Mouse (Mus musculus) cortical plate, adult 2 months (tissue): ENCODE measurements around the gene Psmc5. TPM values are rescaled to one million over a fixed set of nuclear protein-coding genes. Genes with fewer than 3 reads are reported as not detected.
A peak's percentile ranks its signal among the peaks of the same experiment; 100 is the strongest.
"Not testable (repeated sequence)": the region's sequence is repeated elsewhere in the genome, so short reads cannot be mapped to it uniquely, and the experiment has no call there.

Experiments
- H3K27ac ChIP-seq: fragments of 200-500 bp; 2 replicates; pipeline ENCODE4 v1.5.1; 2012; ENCODE audit warnings: low read length, control low read depth, inconsistent platforms; ENCODE audit not compliant: insufficient read depth
- H3K4me1 ChIP-seq: fragments of 200-500 bp; 2 replicates; pipeline ENCODE4 v1.6.1; 2011; ENCODE audit warnings: low read length; ENCODE audit not compliant: control insufficient read depth, insufficient read depth
- H3K4me3 ChIP-seq: fragments of 200-500 bp; 2 replicates; pipeline ENCODE4 v1.5.1; 2011; ENCODE audit warnings: mild to moderate bottlenecking, low read length, control low read depth; ENCODE audit not compliant: insufficient read depth
- CTCF ChIP-seq: fragments of 200-500 bp; IDR thresholded peaks from 2 replicates; pipeline ENCODE4 v1.5.1; 2011; ENCODE audit warnings: mild to moderate bottlenecking, control low read depth, low read length; ENCODE audit not compliant: insufficient read depth; ENCODE audit errors: extremely low read depth
- POLR2A ChIP-seq: fragments of 200-500 bp; IDR thresholded peaks from 2 replicates; pipeline ENCODE4 v1.6.1; 2011; ENCODE audit warnings: mild to moderate bottlenecking, low read length, control low read depth; ENCODE audit not compliant: insufficient read depth; ENCODE audit errors: extremely low read depth
- polyA plus RNA-seq: library from polyadenylated mRNA; depleted of rRNA; stranded (reverse); fragments of >200 nt; gene quantifications from 2 replicates; pipeline ENCODE4 v1.2.3, GENCODE M21; 2012; rRNA removed

Psmc5 gene
- 244 and 245 TPM in 2 replicates for polyA plus RNA-seq

DNA sequence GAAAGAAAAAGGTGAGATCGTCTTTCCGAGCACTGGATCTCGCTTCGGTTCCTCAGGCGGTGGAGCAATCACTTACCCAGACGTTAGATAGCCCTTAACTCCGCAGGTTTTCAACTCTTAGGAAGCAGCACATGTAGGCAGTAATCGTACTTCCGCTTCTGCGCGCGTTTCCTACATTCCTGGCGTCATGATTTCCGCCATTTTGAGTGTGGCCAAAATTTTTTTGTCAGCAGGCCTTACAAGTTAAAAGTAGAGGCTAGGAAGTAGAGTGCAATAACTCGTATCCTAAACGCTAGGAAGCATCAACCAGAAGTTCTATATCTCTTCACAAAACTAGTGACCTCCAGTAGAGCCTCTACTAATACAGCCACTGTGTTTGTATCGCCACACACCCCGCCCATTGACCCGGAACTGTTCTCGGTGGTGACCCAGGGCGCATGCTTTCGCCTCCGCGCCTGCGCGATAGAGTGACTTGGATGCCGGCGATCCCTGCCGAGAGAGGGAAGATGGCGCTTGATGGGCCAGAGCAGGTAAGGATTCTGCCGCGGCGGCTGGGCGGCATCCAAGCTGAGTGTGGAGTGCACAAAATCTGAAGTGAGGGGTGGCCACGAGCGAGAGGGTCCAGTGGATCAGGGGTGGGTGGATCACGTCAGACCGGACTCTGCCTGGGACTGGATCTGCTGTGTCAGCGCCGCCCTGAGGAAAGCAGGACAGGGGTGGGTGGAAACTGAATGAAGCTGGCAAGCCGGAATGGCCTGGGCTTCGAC, at the start of gene Psmc5, which contains the start of gene Ftsj3:
Gene Psmc5, plus strand, starts transcription at position 470 of the 767 bp plus-strand sequence.
Gene Ftsj3, minus strand, starts transcription at position 395 of the 767 bp plus-strand sequence.
- Histone ChIP-seq H3K27ac (peak within 1 kb of the TSS; percentile 77), H3K4me3 (peak within 1 kb of the TSS; percentile 91), H3K4me1 (peaks cover 5% of the 10 kb centered on the region; the same call in 1 of the 2 replicates)
- no peak for TF ChIP-seq CTCF
- peak; percentile 88 for TF ChIP-seq POLR2A

GRCm38 (mm10) chr11:106212771-106213170, 43.2 kb upstream of the Psmc5 start:
- Histone ChIP-seq H3K4me3 (no peak overlapping the region), H3K27ac (no peak overlapping the region), H3K4me1 (peaks cover 1% of the 10 kb centered on the region; the same call in 1 of the 2 replicates)
- TF ChIP-seq CTCF, result no peak
- no peak for TF ChIP-seq POLR2A

- H3K4me3 ChIP-seq, result peak overlapping the region; percentile 68; the same call in 1 of the 2 replicates
- peaks cover 1% of the 10 kb centered on the region; the same call in 1 of the 2 replicates for H3K4me1 ChIP-seq
These were observed 41.1 kb upstream of the Psmc5 start for GRCm38 (mm10) chr11:106214856-106215255.

DNA sequence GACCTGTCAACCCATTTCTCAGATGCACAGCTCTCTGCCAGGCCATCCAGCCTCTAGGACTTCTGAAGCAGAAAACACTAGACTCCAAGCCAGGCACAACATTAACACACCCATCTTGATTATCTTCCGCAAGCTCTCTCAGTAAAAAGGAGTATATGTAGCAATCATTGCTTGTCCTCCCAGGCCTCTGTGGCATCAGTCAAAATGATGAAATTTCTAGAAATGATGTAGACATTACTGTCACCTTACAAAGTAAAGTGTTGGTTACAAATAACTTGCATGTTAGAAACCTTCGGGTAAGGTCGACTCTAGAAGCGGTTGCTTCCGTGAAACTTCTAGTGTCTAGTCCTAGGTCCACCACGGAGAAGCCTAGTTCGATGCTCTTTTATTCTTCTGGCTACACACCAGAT, 40.5 kb upstream of the Psmc5 start:
- Histone ChIP-seq H3K4me1 (peaks cover 1% of the 10 kb centered on the region; the same call in 1 of the 2 replicates), H3K4me3 (peak overlapping the region; percentile 68), H3K27ac (no peak overlapping the region)
- TF ChIP-seq CTCF (no peak), POLR2A (no peak)

More at GRCm38 (mm10) chr11:106214856-106215255, 41.1 kb upstream of the Psmc5 start:
- no peak for TF ChIP-seq CTCF
- no peak for TF ChIP-seq POLR2A
- no peak overlapping the region for H3K27ac ChIP-seq

- Histone ChIP-seq H3K4me3 (peak within 1 kb of the TSS; percentile 68), H3K4me1 (peaks cover 1% of the 10 kb centered on the region; the same call in 1 of the 2 replicates), H3K27ac (peak within 1 kb of the TSS; percentile 76)
- TF ChIP-seq CTCF, result no peak
- peak; percentile 73 for TF ChIP-seq POLR2A
These were observed 39.8 kb upstream of the Psmc5 start, which contains the start of gene Ccdc47 for GRCm38 (mm10) chr11:106215927-106216729. Gene Ccdc47 (minus strand): TSS chr11:106216344.

- Histone ChIP-seq H3K4me1 (peaks cover 1% of the 10 kb centered on the region; the same call in 1 of the 2 replicates), H3K4me3 (peak within 1 kb of the TSS; percentile 68), H3K27ac (peak within 1 kb of the TSS; percentile 76)
- TF ChIP-seq CTCF, result no peak
- TF ChIP-seq POLR2A, result 0 out of 2 replicates have a peak, but pooled peaks have one; percentile 39
These were observed 39.0 kb upstream of the Psmc5 start, which contains the start of gene Ddx42 for GRCm38 (mm10) chr11:106216730-106217490. Gene Ddx42 (plus strand): TSS chr11:106216926.

DNA sequence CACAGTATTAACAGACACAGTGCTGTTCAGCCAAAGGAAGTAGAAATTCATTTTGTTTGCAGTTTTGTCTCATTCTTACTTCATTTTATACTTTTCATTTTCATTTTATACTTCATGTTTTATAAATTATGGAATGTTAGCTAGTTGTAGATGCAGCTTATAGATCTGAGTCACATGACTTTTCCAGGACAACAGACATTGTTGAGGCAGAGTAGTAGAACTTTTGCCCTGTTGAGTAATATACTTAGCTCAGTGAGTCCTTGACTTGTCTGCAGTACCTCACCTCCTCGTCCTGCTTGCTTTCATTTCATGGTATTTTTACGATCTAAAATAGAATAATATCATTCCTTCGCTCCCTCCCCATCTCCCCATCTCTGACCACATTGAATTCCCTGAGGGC, 35.4 kb upstream of the Psmc5 start:
- TF ChIP-seq POLR2A, result no peak
- Histone ChIP-seq H3K27ac (no peak overlapping the region), H3K4me1 (no peaks in the 10 kb centered on the region; the same call in 1 of the 2 replicates), H3K4me3 (no peak overlapping the region)

- H3K27ac ChIP-seq, H3K4me3 ChIP-seq, H3K4me1 ChIP-seq: not testable (repeated sequence)
These were observed 22.0 kb upstream of the Psmc5 start for GRCm38 (mm10) chr11:106233978-106234377.

- H3K4me3 ChIP-seq, result no peak overlapping the region
- TF ChIP-seq POLR2A, result no peak
- TF ChIP-seq CTCF, result 0 out of 2 replicates have a peak, but pooled peaks have one; percentile 13
- H3K27ac ChIP-seq, result no peak overlapping the region
- no peaks in the 10 kb centered on the region for H3K4me1 ChIP-seq
These were observed 9.1 kb upstream of the Psmc5 start for GRCm38 (mm10) chr11:106246834-106247233.
